Mouse (Mus musculus) intestine, embryonic 15.5 days (tissue): ENCODE measurements at regions not wholly inside any gene's neighbourhood (a gene's known extent, or its start where the extent isn't known, plus 50 kb on each side); places are given as distances from the start of the nearest gene placed in this dataset.
"Not testable (repeated sequence)": the region's sequence is repeated elsewhere in the genome, so short reads cannot be mapped to it uniquely, and the experiment has no call there.

Experiments
- ATAC-seq: fragments of 200-750 bp; cut with Nextera tagmentation; 2 replicates; pipeline ENCODE4 v1.8.0; 2017; ENCODE audit warnings: moderate TSS enrichment, moderate library complexity
- H3K27ac ChIP-seq: fragments of 300-500 bp; sonication (generic); 2 replicates; pipeline ENCODE4 v1.5.1; 2015; ENCODE audit warnings: mild to moderate bottlenecking, inconsistent platforms
- H3K27me3 ChIP-seq: fragments of 300-500 bp; sonication (generic); replicated peaks from 2 replicates; pipeline ENCODE4 v1.6.1; 2015; ENCODE audit warnings: inconsistent platforms
- H3K36me3 ChIP-seq: fragments of 300-500 bp; sonication (generic); 2 replicates; pipeline ENCODE4 v1.6.1; 2015; ENCODE audit warnings: inconsistent platforms
- H3K4me1 ChIP-seq: fragments of 300-500 bp; sonication (generic); replicated peaks from 2 replicates; pipeline ENCODE4 v1.6.1; 2015; ENCODE audit warnings: inconsistent platforms
- H3K4me2 ChIP-seq: fragments of 300-500 bp; sonication (generic); replicated peaks from 2 replicates; pipeline ENCODE4 v1.6.1; 2015; ENCODE audit warnings: mild to moderate bottlenecking, inconsistent platforms
- H3K4me3 ChIP-seq: fragments of 300-500 bp; sonication (generic); replicated peaks from 2 replicates; pipeline ENCODE4 v1.5.1; 2015; ENCODE audit warnings: inconsistent platforms
- H3K9ac ChIP-seq: fragments of 300-500 bp; sonication (generic); 2 replicates; pipeline ENCODE4 v1.6.1; 2015; ENCODE audit warnings: inconsistent platforms
- H3K9me3 ChIP-seq: fragments of 300-500 bp; sonication (generic); 2 replicates; pipeline ENCODE4 v1.6.1; 2016; ENCODE audit warnings: inconsistent platforms
- WGBS: fragments of 180-500 bp; shearing (Covaris S2); methylation state at CpG from one replicate; pipeline ENCODE4 v1.1.7; 2015; 5-methylcytosine and 5-hydroxymethylcytosine counted together

DNA sequence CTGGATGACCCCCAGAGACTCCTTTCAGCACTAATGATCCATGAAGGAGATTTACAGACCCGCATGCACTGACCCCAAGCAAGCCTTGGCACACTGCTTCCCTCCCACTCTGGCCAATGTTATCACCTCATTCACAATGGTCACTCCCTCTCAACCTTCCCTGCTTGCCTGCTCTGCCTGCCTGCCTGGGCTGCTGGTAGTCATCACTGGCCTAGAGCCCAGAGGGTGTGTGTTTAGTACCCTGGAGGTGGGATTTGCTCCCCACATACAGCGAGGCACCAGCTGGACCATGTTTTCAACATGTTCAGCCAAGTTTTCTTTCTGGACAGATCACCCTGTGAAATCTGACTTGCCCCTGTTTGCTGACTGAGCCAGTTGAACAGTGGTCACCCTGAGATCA, 147.9 kb downstream of the Lyplal1 start:
- H3K9me3 ChIP-seq, result no peaks in the 10 kb centered on the region
- no peak for ATAC-seq
- no peak overlapping the region for H3K4me2 ChIP-seq
- H3K4me1 ChIP-seq, result no peaks in the 10 kb centered on the region
- no peak overlapping the region for H3K27ac ChIP-seq
- H3K27me3 ChIP-seq, result no peaks in the 10 kb centered on the region
- H3K9ac ChIP-seq, result no peak overlapping the region
- no peak overlapping the region for H3K4me3 ChIP-seq
- WGBS, result 38% methylated on average over 2 of the region's 2 CpGs
- H3K36me3 ChIP-seq, result no peaks in the 10 kb centered on the region

DNA sequence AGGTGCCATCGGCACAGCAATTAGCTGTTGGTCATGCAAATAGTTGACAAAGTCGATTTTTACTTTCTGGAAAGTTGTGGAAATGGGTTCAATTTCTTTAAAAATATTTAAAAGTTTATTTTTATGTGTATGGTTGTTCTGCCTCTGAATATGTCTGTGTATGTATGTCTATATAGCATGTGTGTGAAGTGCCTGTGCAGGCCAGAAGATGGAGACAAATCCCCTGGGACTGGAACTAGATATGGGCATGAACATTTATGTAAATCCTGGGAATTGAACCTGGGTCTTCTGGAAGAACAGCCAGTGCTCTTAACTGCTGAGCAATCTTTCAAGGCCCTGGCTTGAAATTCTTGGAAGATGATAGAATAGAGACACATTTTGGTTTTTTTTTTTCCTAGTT, 140.0 kb downstream of the Lyplal1 start:
- H3K9me3 ChIP-seq, result no peaks in the 10 kb centered on the region
- H3K27me3 ChIP-seq, result no peaks in the 10 kb centered on the region
- no peak for ATAC-seq
- no peak overlapping the region for H3K4me2 ChIP-seq
- no peaks in the 10 kb centered on the region for H3K4me1 ChIP-seq
- H3K27ac ChIP-seq, result no peak overlapping the region
- 90% methylated on average over 2 of the region's 2 CpGs for WGBS
- no peak overlapping the region for H3K4me3 ChIP-seq
- no peaks in the 10 kb centered on the region for H3K36me3 ChIP-seq
- no peak overlapping the region for H3K9ac ChIP-seq

DNA sequence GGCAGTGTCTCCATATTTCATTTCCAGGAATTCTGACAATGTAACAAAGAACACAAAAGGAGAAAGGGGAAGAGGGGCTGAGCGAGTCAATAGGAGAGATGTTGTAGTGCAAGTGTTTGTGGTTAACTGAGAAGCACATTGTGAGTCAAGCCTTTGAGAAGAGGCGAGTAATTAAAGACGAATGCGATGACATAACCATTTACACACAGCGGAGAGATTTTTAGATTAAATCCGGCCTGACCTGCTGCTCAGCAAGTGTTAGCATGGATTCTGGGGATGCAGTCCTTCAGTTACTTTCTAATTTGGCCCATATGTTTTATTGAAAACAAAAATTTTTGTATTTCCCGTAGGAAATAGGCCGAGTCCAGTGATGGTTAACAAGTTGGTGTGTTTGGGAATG, 127.7 kb downstream of the Lyplal1 start:
- H3K4me1 ChIP-seq, result no peaks in the 10 kb centered on the region
- no peaks in the 10 kb centered on the region for H3K9me3 ChIP-seq
- no peak overlapping the region for H3K4me2 ChIP-seq
- WGBS, result 91% methylated on average over 8 of the region's 8 CpGs
- no peak overlapping the region for H3K27ac ChIP-seq
- ATAC-seq, result no peak
- H3K9ac ChIP-seq, result no peak overlapping the region
- H3K27me3 ChIP-seq, result no peaks in the 10 kb centered on the region
- H3K36me3 ChIP-seq, result no peaks in the 10 kb centered on the region
- no peak overlapping the region for H3K4me3 ChIP-seq

DNA sequence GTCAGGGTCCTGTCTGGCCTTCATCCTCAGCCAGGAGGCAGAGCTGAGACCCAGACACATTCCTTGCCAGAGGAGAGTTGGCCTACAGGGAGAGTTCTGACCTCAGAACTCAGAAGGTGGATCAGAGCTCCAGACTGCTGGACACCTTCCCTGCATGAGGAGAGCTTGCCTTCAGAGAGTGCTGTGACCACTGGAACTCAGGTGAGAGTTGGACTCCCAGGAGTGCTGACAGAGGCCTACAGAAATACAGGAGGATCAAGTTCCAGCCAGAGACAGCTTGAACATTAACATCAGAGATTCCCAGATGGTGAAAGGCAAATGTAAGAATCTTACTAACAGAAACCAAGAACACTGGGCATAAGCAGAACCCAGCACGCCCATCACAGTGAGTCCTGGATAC, 117.0 kb downstream of the Lyplal1 start:
- not testable (repeated sequence) for H3K9me3 ChIP-seq, ATAC-seq, H3K9ac ChIP-seq, H3K27ac ChIP-seq, H3K36me3 ChIP-seq, H3K4me2 ChIP-seq, H3K4me1 ChIP-seq, H3K4me3 ChIP-seq, H3K27me3 ChIP-seq
- WGBS, result 100% methylated on average over 1 of the region's 1 CpGs

GRCm38 (mm10) chr1:186013413-186013812, 103.7 kb downstream of the Lyplal1 start:
- H3K9ac ChIP-seq, result no peak overlapping the region
- no peaks in the 10 kb centered on the region for H3K36me3 ChIP-seq
- H3K4me2 ChIP-seq, result no peak overlapping the region
- WGBS, result 82% methylated on average over 1 of the region's 1 CpGs
- no peaks in the 10 kb centered on the region for H3K27me3 ChIP-seq
- no peak for ATAC-seq
- no peaks in the 10 kb centered on the region for H3K4me1 ChIP-seq
- H3K4me3 ChIP-seq, result no peak overlapping the region
- H3K9me3 ChIP-seq, result no peaks in the 10 kb centered on the region
- H3K27ac ChIP-seq, result no peak overlapping the region

DNA sequence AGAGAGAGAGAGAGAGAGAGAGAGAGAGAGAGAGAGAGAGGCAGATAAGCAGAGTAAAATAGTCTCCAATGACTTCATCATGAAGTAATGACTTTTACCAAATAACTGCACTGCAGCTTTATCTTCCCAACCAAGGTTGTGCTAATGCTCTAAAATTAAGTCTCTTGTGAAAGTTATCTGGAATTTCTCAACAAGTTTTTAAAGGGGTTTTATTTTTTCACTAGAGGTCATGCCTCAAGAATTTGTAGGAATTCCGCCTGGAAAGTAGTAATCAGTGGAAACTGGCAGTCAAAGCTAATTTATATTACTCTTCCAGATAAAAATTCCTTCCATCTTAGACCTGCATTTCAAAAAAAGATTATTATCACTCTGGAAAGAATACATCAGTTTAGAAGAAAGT, 102.9 kb downstream of the Lyplal1 start:
- Histone ChIP-seq H3K36me3 (no peaks in the 10 kb centered on the region), H3K9me3 (no peaks in the 10 kb centered on the region), H3K4me1 (no peaks in the 10 kb centered on the region), H3K4me2 (no peak overlapping the region), H3K27ac (no peak overlapping the region), H3K9ac (no peak overlapping the region), H3K27me3 (no peaks in the 10 kb centered on the region), H3K4me3 (no peak overlapping the region)
- ATAC-seq, result no peak
- WGBS, result 63% methylated on average over 1 of the region's 1 CpGs

DNA sequence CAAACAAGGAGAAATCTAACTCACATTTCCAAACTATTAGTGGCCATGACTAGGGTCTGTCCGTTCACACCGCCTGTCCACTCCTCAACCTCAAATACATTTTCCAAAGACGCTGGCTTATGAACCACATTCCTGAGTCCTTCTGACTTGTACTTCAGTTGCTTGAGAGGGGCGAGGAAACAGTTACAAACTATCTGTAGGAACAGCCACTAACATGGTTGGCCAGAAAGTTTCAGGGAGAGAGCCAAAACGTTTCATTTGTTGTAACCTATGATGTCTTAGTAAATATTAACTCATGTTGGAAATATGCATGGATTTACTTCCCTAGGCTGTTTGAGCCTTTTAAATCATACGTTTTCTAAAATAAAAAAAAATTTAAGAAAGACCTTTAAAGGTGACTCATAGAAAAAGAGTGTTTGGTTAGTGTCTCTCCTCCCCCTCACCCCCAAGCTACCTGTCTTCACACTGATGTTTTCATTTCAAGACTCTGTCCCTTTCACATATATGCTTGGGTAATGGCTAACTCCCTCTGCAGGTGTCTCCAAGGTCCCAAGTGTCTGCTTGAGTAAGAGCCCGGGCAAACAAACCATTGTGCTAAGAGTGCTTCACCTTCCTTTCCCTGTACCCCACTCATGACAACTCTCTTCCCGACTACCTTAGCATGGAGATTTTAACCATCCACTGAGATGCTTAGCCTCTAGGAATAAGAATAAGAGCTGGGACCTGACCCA, 101.1 kb downstream of the Lyplal1 start:
- Histone ChIP-seq H3K4me2 (no peak overlapping the region), H3K36me3 (no peaks in the 10 kb centered on the region), H3K4me1 (no peaks in the 10 kb centered on the region), H3K27me3 (no peaks in the 10 kb centered on the region), H3K4me3 (no peak overlapping the region), H3K9me3 (no peaks in the 10 kb centered on the region), H3K9ac (no peak overlapping the region), H3K27ac (no peak overlapping the region)
- 53% methylated on average over 8 of the region's 8 CpGs for WGBS
- no peak for ATAC-seq

GRCm38 (mm10) chr1:186017547-186017946, 99.6 kb downstream of the Lyplal1 start:
- H3K4me1 ChIP-seq, result no peaks in the 10 kb centered on the region
- H3K4me2 ChIP-seq, result no peak overlapping the region
- H3K27me3 ChIP-seq, result no peaks in the 10 kb centered on the region
- no peaks in the 10 kb centered on the region for H3K36me3 ChIP-seq
- H3K9me3 ChIP-seq, result no peaks in the 10 kb centered on the region
- H3K9ac ChIP-seq, result no peak overlapping the region
- ATAC-seq, result no peak
- no peak overlapping the region for H3K27ac ChIP-seq
- 56% methylated on average over 1 of the region's 1 CpGs for WGBS
- H3K4me3 ChIP-seq, result no peak overlapping the region

GRCm38 (mm10) chr1:186019511-186019910, 97.6 kb downstream of the Lyplal1 start:
- Histone ChIP-seq H3K4me1 (no peaks in the 10 kb centered on the region), H3K27ac (no peak overlapping the region), H3K4me3 (no peak overlapping the region), H3K36me3 (no peaks in the 10 kb centered on the region), H3K27me3 (no peaks in the 10 kb centered on the region), H3K9me3 (no peaks in the 10 kb centered on the region), H3K9ac (no peak overlapping the region), H3K4me2 (no peak overlapping the region)
- no peak for ATAC-seq
- WGBS, result 86% methylated on average over 5 of the region's 5 CpGs

GRCm38 (mm10) chr1:186031951-186032350, 85.2 kb downstream of the Lyplal1 start:
- WGBS, result 71% methylated on average over 10 of the region's 10 CpGs
- Histone ChIP-seq H3K4me1 (no peaks in the 10 kb centered on the region), H3K9ac (no peak overlapping the region), H3K36me3 (no peaks in the 10 kb centered on the region), H3K9me3 (no peaks in the 10 kb centered on the region), H3K4me2 (no peak overlapping the region), H3K4me3 (no peak overlapping the region), H3K27ac (no peak overlapping the region), H3K27me3 (no peaks in the 10 kb centered on the region)
- no peak for ATAC-seq

DNA sequence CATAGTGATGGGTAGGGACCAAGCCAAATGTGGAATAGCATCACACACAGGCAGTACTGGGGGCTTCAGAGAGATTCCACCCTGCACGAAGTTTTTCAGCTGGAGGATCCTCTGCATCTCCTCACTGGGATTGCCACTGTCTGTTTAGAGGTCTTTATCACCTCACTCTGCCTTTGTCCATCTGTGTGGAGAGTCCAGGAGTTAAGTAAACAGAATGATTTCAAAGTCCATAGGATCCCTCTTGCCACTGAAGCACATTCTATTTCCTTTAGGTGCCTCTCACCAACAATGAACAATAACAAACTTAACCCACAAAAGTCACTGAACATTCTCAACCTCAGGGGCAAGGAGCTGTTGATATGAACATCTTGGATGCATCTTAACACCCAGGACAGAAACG, 82.7 kb downstream of the Lyplal1 start:
- Histone ChIP-seq H3K4me3 (no peak overlapping the region), H3K4me2 (no peak overlapping the region), H3K9me3 (no peaks in the 10 kb centered on the region), H3K36me3 (no peaks in the 10 kb centered on the region), H3K27me3 (no peaks in the 10 kb centered on the region), H3K9ac (no peak overlapping the region), H3K27ac (no peak overlapping the region), H3K4me1 (no peaks in the 10 kb centered on the region)
- WGBS, result 36% methylated on average over 2 of the region's 2 CpGs
- ATAC-seq, result no peak
